Mouse (Mus musculus): ENCODE results near the gene Dpf3.

The Dpf3 gene

GRCm38 (mm10) chr12:83470085-83470484 is 17.4 kb downstream of the Dpf3 start:
- no peak for DNase-seq (ENCODE audit: low spot score in 2 of 2)

GRCm38 (mm10) chr12:83466508-83467430 is 20.7 kb downstream of the Dpf3 start:
- DNase-seq (ENCODE audit: low spot score in 2 of 2), result no peak

DNA sequence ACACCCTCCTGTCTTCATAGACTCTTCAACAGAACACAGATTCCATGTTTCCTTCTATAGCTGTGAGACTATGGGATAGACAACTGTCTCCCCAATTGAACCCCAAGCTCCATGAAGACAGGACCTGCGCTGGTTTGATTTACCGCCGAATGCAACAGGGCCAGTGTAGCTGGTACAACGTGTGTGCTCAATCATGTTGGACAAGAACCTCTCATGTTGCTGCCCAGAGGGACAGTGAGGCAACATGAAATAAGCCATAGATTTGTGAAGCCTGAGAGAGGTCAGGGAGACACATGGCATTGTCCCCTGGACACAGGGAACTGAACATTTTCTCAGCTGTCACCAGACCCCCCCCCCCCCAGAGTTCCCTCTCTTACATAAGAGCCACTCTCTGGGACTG is 21.5 kb downstream of the Dpf3 start:
- DNase-seq (ENCODE audit: low spot score in 2 of 2), result no peak

- DNase-seq (ENCODE audit: low spot score in 2 of 2), result no peak
Observed at GRCm38 (mm10) chr12:83460272-83460671, 27.2 kb downstream of the Dpf3 start.

DNA sequence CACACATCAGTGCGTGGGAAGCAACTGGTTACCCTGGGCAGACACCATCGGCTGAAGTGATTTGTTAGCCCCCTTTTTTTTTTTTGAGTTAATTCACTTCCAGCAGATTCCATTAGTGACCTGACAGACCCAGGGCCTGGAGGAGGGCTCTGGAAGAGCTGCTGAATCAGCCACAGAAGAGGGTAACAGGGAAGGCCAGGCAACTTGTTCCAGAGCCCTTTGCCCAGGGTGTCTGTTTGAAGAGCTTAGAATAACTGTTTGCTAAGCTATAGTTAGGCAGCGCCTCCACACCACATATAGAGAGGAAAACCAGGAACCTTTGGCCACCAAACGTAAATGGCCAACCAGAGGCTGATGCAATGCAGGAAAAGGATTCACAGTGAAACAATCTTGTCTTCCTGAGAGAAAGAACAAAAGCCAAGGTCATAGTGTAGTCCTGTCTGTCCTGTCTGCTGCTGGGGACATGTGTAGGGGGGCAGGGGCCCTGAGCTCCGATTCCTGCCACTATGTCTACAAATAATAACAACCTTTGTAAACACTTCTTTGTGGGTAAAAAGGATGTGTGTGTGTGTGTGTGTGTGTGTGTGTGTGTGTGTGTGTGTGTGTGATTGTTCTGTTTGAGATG is 32.7 kb downstream of the Dpf3 start:
- DNase-seq (ENCODE audit: low spot score in 2 of 2), result no peak

DNA sequence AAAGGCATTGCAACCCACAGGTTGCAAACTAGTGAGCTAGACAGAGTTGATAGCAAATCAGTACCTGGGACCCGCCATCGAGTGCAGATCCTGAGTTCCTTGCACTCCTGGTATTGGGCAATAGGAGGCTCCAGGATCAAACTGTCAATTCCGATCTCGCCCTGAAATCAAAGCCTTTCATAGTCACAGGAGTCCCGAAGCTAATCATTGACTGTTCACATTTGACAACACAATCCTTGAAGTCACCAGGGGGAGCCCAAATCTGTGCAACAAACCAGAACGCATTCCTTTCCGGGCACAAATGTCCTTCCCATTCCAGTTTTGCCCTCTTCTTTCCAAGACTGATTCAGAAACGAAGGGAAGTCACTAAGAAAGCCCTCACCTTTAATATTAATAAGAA is 35.7 kb downstream of the Dpf3 start:
- no peak for DNase-seq (ENCODE audit: low spot score in 2 of 2)

GRCm38 (mm10) chr12:83450471-83450870 is 37.0 kb downstream of the Dpf3 start:
- DNase-seq (ENCODE audit: low spot score in 2 of 2), result no peak

DNA sequence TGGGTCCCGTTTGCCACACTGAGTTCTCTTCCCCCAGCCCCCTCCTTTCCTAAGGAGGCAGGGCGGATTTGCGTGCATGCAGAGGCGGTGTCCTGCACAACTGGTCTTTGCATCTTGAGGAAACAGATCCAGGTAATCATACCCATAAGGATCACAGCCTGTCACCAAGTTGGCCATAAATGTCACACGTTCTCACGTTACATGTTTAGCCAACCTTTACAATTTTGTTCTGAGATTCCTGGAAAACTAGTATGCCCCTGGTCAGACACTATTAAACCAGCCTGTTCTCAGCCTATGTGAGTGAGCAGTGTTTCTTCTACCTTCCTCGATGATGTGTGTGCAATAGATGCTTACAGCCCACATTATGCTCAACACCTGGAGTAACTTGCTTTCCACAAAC is 38.3 kb downstream of the Dpf3 start:
- no peak for DNase-seq (ENCODE audit: low spot score in 2 of 2)

DNA sequence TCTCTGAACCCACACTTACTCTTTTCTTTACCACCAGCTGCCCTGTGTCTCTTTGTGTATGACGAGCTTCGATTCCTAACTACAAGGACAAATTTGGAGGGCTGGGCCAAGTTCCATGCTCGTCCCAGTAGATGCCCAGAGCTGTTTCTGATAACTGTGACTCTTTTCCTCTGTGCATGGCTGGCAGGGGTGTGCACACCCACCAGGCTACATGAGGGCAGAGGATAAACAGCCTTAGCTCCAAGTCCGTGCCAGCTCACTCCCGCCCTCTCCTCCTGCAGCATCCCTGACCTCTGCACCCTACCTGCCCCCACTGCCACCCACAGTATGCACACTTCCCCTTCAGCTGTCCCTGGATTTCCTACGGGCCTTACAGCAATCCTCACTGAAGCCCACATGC is 41.9 kb downstream of the Dpf3 start:
- DNase-seq (ENCODE audit: low spot score in 2 of 2), result no peak

- no peak for DNase-seq (ENCODE audit: low spot score in 2 of 2)
Observed at GRCm38 (mm10) chr12:83444448-83444847, 43.1 kb downstream of the Dpf3 start.

GRCm38 (mm10) chr12:83438002-83438401 is 49.5 kb downstream of the Dpf3 start:
- no peak for DNase-seq (ENCODE audit: low spot score in 2 of 2)

- no peak for DNase-seq (ENCODE audit: low spot score in 2 of 2)
Observed at GRCm38 (mm10) chr12:83433987-83434698, 53.4 kb downstream of the Dpf3 start.

GRCm38 (mm10) chr12:83433436-83433835 is 54.1 kb downstream of the Dpf3 start:
- DNase-seq (ENCODE audit: low spot score in 2 of 2), result no peak

- no peak for DNase-seq (ENCODE audit: low spot score in 2 of 2)
Observed at GRCm38 (mm10) chr12:83430207-83430606, 57.3 kb downstream of the Dpf3 start.

DNA sequence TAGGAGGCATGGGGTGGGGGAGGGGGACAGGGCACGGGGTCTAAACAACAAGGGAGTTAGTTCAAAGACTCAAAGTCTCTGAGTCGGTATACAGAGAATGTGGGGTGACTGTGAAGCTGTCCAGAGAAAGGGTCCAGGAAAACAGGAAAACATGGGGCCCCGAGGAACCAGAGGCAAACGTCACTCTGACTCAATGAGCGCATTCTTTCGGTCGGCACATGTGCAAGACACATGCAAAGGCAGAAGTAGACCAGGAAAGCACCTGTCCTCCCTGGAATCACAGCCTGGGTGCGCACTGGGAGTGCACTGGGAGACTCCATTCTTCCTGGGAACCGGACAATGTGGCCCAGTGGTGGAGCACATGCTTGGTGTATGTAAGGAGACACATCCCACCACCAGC is 59.5 kb downstream of the Dpf3 start:
- no peak for DNase-seq (ENCODE audit: low spot score in 2 of 2)

- no peak for DNase-seq (ENCODE audit: low spot score in 2 of 2)
Observed at GRCm38 (mm10) chr12:83427601-83428000, 59.9 kb downstream of the Dpf3 start.

GRCm38 (mm10) chr12:83426326-83426725 is 61.2 kb downstream of the Dpf3 start:
- DNase-seq (ENCODE audit: low spot score in 2 of 2), result no peak

- no peak for DNase-seq (ENCODE audit: low spot score in 2 of 2)
Observed at GRCm38 (mm10) chr12:83425736-83426135, 61.8 kb downstream of the Dpf3 start.

DNA sequence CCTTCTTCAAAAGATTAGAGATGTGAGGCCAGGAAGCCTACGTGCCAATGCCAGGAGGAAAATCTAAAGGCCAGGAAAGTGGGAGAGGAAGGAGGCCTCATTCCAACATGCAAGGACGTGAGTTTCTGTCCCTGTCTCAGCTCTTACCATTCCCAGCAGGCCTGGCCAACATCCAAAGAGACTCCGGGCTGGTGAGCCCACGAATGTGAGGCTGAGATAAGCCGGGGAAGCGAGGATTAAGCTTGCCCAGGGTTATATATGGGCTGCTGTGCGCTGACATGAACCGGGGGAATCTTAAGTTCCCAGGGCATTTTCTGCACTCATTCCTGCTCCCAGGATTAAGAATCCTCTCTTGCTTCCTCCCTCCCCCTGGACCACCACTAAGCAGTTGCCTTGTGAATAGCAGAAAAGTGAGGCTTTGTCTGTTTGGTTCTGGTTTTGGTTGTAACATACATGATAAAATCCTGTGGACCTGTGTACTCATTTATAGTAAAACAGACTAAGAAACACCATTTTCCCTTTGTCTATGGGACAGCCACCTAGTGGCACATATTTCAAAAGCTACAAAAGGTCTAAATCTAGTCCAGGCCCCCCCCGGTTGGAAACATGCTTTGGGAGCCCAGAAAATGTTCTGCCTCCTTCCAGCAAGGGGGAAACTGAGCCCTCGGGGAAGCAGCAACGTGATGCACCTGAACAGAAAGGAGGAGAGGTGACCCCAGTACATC is 62.6 kb downstream of the Dpf3 start:
- DNase-seq (ENCODE audit: low spot score in 2 of 2), result no peak

DNA sequence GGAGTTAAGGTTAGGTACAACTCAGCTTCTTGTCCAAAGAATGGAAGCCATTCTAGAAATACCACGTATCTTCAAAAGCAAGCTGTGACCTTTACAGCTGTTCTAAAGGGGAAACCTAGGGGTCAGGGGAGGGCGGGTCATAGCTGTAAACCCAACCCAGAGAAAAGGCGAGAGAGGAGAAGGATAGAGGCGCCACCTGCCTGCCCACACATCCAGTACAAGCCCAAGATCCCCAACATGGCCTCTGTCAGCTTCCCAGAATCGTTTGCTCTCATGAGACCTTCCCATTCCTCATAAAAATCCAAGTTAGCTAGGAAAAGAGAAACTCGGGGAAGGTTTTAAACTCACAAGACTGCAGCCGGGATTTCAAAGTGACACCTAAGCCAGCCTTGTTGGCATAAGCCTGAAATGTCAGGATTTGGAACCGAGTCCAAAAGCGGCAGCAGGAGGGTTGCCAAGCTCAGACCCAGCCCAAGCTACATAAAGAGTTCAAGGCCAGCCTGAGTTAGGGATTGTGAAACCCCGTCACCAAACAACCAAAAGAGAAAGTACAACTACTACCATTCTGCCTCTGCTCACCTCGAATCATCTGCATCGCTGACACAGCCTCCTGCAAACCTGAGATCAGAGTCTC is 63.3 kb downstream of the Dpf3 start:
- no peak for DNase-seq (ENCODE audit: low spot score in 2 of 2)

DNA sequence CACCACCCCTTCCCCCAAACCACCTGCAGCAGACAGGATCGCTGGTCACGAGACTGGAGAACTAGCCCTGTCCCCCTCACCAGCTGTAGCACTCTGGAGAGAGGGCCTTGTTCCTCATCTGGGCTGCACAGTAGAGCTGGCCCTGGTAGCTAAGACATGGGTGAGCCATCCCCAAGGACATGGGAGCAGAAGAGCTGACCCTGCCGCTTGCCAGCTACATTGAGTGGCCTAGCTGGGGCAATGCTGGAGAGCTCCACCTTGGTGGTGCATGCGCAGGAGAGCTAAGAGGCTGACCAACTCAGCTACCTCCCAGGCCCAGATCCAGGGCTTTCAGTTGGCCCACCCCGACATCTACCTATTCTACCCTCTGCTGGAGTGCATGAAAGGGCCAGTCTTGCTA is 67.2 kb downstream of the Dpf3 start:
- DNase-seq (ENCODE audit: low spot score in 2 of 2), result no peak
